In genomic region chr12:52361198-52361597, GRCm38 (mm10) we compare ENCODE assay signal across 13 mouse cellular contexts.
DNase-seq lines count a peak whose midpoint lies in the region; ATAC-seq and TF ChIP-seq lines count a peak whose summit lies in the region.
"Had no signal": no experiment of that assay in that cellular context is flagged by ENCODE, and none has a peak within 500 bp of the region (broad histone marks: within the 10 kb centered on the region; RNA-seq: fewer than 3 reads in every experiment).

No protein-coding gene starts in this region.

- H3K36me3 ChIP-seq in heart, adult 2 months (ENCODE audit: control insufficient read depth, insufficient read depth, low read length), result no peaks in the 10 kb centered on the region
- H3K36me3 ChIP-seq in lung, embryonic 14.5 days (ENCODE audit: insufficient read depth), result no peaks in the 10 kb centered on the region
- no peaks in the 10 kb centered on the region for H3K36me3 ChIP-seq in lung, embryonic 16.5 days (ENCODE audit: control insufficient read depth, insufficient read depth, low read length)
- H3K36me3 ChIP-seq in midbrain, embryonic 14.5 days (ENCODE audit: control insufficient read depth, insufficient read depth, low read length), result no peaks in the 10 kb centered on the region
- H3K36me3 ChIP-seq: heart, embryonic 15.5 days; limb, embryonic 12.5 days; liver, embryonic 15.5 days had no signal

- H3K4me3 ChIP-seq in heart, adult 2 months, result no peak overlapping the region
- H3K4me3 ChIP-seq in lung, embryonic 14.5 days (ENCODE audit: low read depth, low read length), result no peak overlapping the region
- no peak overlapping the region for H3K4me3 ChIP-seq in lung, adult 2 months (replicated peaks; ENCODE audit: extremely low read depth, low read depth, low read length)
- H3K4me3 ChIP-seq in lung, embryonic 16.5 days (ENCODE audit: low read length), result no peak overlapping the region
- no peak overlapping the region for H3K4me3 ChIP-seq in midbrain, embryonic 14.5 days (replicated peaks; ENCODE audit: low read depth, low read length)
- H3K4me3 ChIP-seq: heart, embryonic 15.5 days; limb, embryonic 12.5 days; liver, embryonic 15.5 days had no signal

- no peak overlapping the region for H3K9ac ChIP-seq in heart, adult 2 months (ENCODE audit: low read depth, low read length)
- no peak overlapping the region for H3K9ac ChIP-seq in lung, embryonic 14.5 days
- no peak overlapping the region for H3K9ac ChIP-seq in lung, embryonic 16.5 days (ENCODE audit: low read length)
- no peak overlapping the region for H3K9ac ChIP-seq in midbrain, embryonic 14.5 days (replicated peaks; ENCODE audit: low read length)
- H3K9ac ChIP-seq: heart, embryonic 15.5 days; limb, embryonic 12.5 days; liver, embryonic 15.5 days had no signal

- no peak for DNase-seq in heart, adult 2 months
- DNase-seq in heart, postnatal 36 days, result no peak
- DNase-seq in lung, embryonic 14.5 days, result peak; percentile 21
- no peak for DNase-seq in lung, adult 2 months
- peak; percentile 41 for DNase-seq in midbrain, embryonic 14.5 days
- DNase-seq in urinary bladder, postnatal 36 days (ENCODE audit: low spot score in 2 of 2), result no peak
- DNase-seq: adrenal gland, postnatal 14 days; cerebellum, postnatal 25 days had no signal

- ATAC-seq in lung, embryonic 14.5 days (ENCODE audit: insufficient read depth), result no peak
- peak; percentile 70 for ATAC-seq in lung, embryonic 16.5 days (ENCODE audit: low read depth)
- no peak for ATAC-seq in midbrain, embryonic 14.5 days (ENCODE audit: low FRiP score, low TSS enrichment)
- no peak for ATAC-seq in erythroid progenitor cell, adult 5-6 weeks (replicated peaks; ENCODE audit: low FRiP score, poor library complexity, severe bottlenecking)

- no peaks in the 10 kb centered on the region for H3K27me3 ChIP-seq in heart, adult 2 months (ENCODE audit: control insufficient read depth, insufficient read depth, low read length)
- no peaks in the 10 kb centered on the region for H3K27me3 ChIP-seq in lung, embryonic 14.5 days (ENCODE audit: insufficient read depth, low read length)
- no peaks in the 10 kb centered on the region for H3K27me3 ChIP-seq in lung, embryonic 16.5 days (ENCODE audit: control insufficient read depth, insufficient read depth, low read depth, low read length)
- H3K27me3 ChIP-seq in midbrain, embryonic 14.5 days (ENCODE audit: control insufficient read depth, insufficient read depth, low read length), result no peaks in the 10 kb centered on the region
- H3K27me3 ChIP-seq: heart, embryonic 15.5 days; limb, embryonic 12.5 days; liver, embryonic 15.5 days had no signal

- H3K9me3 ChIP-seq in lung, embryonic 14.5 days (ENCODE audit: low read depth, low read length), result no peaks in the 10 kb centered on the region
- no peaks in the 10 kb centered on the region for H3K9me3 ChIP-seq in lung, embryonic 16.5 days (ENCODE audit: control insufficient read depth, low read length)
- H3K9me3 ChIP-seq in midbrain, embryonic 14.5 days (ENCODE audit: control insufficient read depth, low read length), result no peaks in the 10 kb centered on the region
- H3K9me3 ChIP-seq: heart, embryonic 15.5 days; limb, embryonic 12.5 days; liver, embryonic 15.5 days had no signal

- WGBS in heart, adult 2 months, result 41% methylated on average over 6 of the region's 6 CpGs
- WGBS in lung, embryonic 14.5 days, result 77% methylated on average over 6 of the region's 6 CpGs
- 55% methylated on average over 6 of the region's 6 CpGs for whole genome bisulfite sequencing in lung, adult 2 months
- WGBS in lung, embryonic 16.5 days, result 66% methylated on average over 6 of the region's 6 CpGs
- 15% methylated on average over 6 of the region's 6 CpGs for WGBS in midbrain, embryonic 14.5 days

- peak overlapping the region; percentile 70 for H3K27ac ChIP-seq in heart, adult 2 months
- no peak overlapping the region for H3K27ac ChIP-seq in lung, embryonic 14.5 days (ENCODE audit: low read depth)
- no peak overlapping the region; the same call in 1 of the 2 replicates for H3K27ac ChIP-seq in lung, embryonic 16.5 days (ENCODE audit: low read length)
- H3K27ac ChIP-seq in midbrain, embryonic 14.5 days (replicated peaks; ENCODE audit: low read depth, low read length), result no peak overlapping the region
- H3K27ac ChIP-seq: heart, embryonic 15.5 days; limb, embryonic 12.5 days; liver, embryonic 15.5 days had no signal

- no peak overlapping the region for H3K4me2 ChIP-seq in lung, embryonic 14.5 days
- no peak overlapping the region for H3K4me2 ChIP-seq in lung, embryonic 16.5 days (ENCODE audit: low read depth, low read length)
- no peak overlapping the region for H3K4me2 ChIP-seq in midbrain, embryonic 14.5 days (ENCODE audit: low read length)
- H3K4me2 ChIP-seq: heart, embryonic 15.5 days; limb, embryonic 12.5 days; liver, embryonic 15.5 days had no signal

- no peaks in the 10 kb centered on the region for H3K79me2 ChIP-seq in heart, adult 2 months (replicated peaks; ENCODE audit: control insufficient read depth, insufficient read depth, low read length)

- no peak for TF ChIP-seq POLR2A in heart, adult 2 months (IDR thresholded peaks at IDR 0.05; ENCODE audit: insufficient read depth, low read depth, low read length)
- TF ChIP-seq POLR2A in lung, adult 2 months (IDR thresholded peaks at IDR 0.05; ENCODE audit: borderline replicate concordance, extremely low read depth, low read depth, low read length), result no peak

- TF ChIP-seq EP300 in heart, adult 2 months (IDR thresholded peaks at IDR 0.05; ENCODE audit: insufficient read depth, low read depth, low read length), result no peak

- peaks cover 4% of the 10 kb centered on the region for H3K4me1 ChIP-seq in heart, adult 2 months (ENCODE audit: control insufficient read depth, insufficient read depth, low read length)
- 0 out of 2 replicates have a peak, but pooled peaks cover 4% of the 10 kb centered on the region for H3K4me1 ChIP-seq in lung, embryonic 14.5 days (ENCODE audit: insufficient read depth)
- H3K4me1 ChIP-seq in lung, adult 2 months (ENCODE audit: control insufficient read depth, insufficient read depth, low read length), result peaks cover 8% of the 10 kb centered on the region
- H3K4me1 ChIP-seq in lung, embryonic 16.5 days (replicated peaks; ENCODE audit: control insufficient read depth, insufficient read depth, low read length), result peaks cover 2% of the 10 kb centered on the region; the same call in 1 of the 2 replicates
- peaks cover 10% of the 10 kb centered on the region; the same call in 1 of the 2 replicates for H3K4me1 ChIP-seq in midbrain, embryonic 14.5 days (ENCODE audit: control insufficient read depth, insufficient read depth, low read length)
- H3K4me1 ChIP-seq: heart, embryonic 15.5 days; limb, embryonic 12.5 days; liver, embryonic 15.5 days had no signal

- no peak for TF ChIP-seq CTCF in heart, adult 2 months (IDR thresholded peaks at IDR 0.05)
- TF ChIP-seq CTCF in lung, embryonic 14.5 days (IDR thresholded peaks at IDR 0.05; ENCODE audit: low read depth), result no peak
- no peak for TF ChIP-seq CTCF in lung, adult 2 months (IDR thresholded peaks at IDR 0.05; ENCODE audit: insufficient read depth, low read length)

- intact Hi-C loops in heart, adult 2 months (cut with DNase I), result loop anchor here (2.0 kb wide), 2 partner anchors 30 to 72 kb away; no protein-coding TSS in a partner anchor
- intact Hi-C loops in heart, postnatal 36 days (cut with DNase I), result no loop called here

Comparison
In these comparisons a context has a peak if more than half of its experiments do, and no peak if none do; other contexts are left out.
1. DNase-seq: peak in lung, embryonic 14.5 days (single experiment) and midbrain, embryonic 14.5 days (single experiment); none in heart, adult 2 months (0 of 2), heart, postnatal 36 days (0 of 2), lung, adult 2 months (single experiment) and urinary bladder, postnatal 36 days (0 of 2).